Mouse (Mus musculus): Measurements from ENCODE around the gene Snrk.

The Snrk gene

GRCm38 (mm10) chr9:122183074-122183473 is 66.0 kb downstream of the Snrk start:
- no peak for DNase-seq (ENCODE audit: low spot score in 2 of 2)

- DNase-seq (ENCODE audit: low spot score in 2 of 2) = no peak
Measured at GRCm38 (mm10) chr9:122184329-122184728, 67.3 kb downstream of the Snrk start.

GRCm38 (mm10) chr9:122185061-122185460 is 68.0 kb downstream of the Snrk start:
- peak; percentile 70 to 71 for DNase-seq (ENCODE audit: low spot score in 2 of 2)

- DNase-seq (ENCODE audit: low spot score in 2 of 2) = no peak
Measured at GRCm38 (mm10) chr9:122185953-122186352, 68.9 kb downstream of the Snrk start.

GRCm38 (mm10) chr9:122186643-122187226 is 69.7 kb downstream of the Snrk start:
- DNase-seq (ENCODE audit: low spot score in 2 of 2) = no peak

- no peak for DNase-seq (ENCODE audit: low spot score in 2 of 2)
Measured at GRCm38 (mm10) chr9:122187451-122187921, 70.4 kb downstream of the Snrk start.

GRCm38 (mm10) chr9:122188724-122189123 is 71.7 kb downstream of the Snrk start:
- DNase-seq (ENCODE audit: low spot score in 2 of 2) = no peak

- DNase-seq (ENCODE audit: low spot score in 2 of 2) = no peak
Measured at GRCm38 (mm10) chr9:122193361-122193760, 76.3 kb downstream of the Snrk start.

GRCm38 (mm10) chr9:122193823-122194222 is 76.8 kb downstream of the Snrk start:
- DNase-seq (ENCODE audit: low spot score in 2 of 2) = no peak

- DNase-seq (ENCODE audit: low spot score in 2 of 2) = no peak
Measured at GRCm38 (mm10) chr9:122195042-122195682, 78.1 kb downstream of the Snrk start.

- no peak for DNase-seq (ENCODE audit: low spot score in 2 of 2)
Measured at GRCm38 (mm10) chr9:122197021-122197420, 80.0 kb downstream of the Snrk start.

- DNase-seq (ENCODE audit: low spot score in 2 of 2) = no peak
Measured at GRCm38 (mm10) chr9:122198621-122199020, 81.6 kb downstream of the Snrk start.

- DNase-seq (ENCODE audit: low spot score in 2 of 2) = peak; percentile 19
Measured at GRCm38 (mm10) chr9:122199253-122199652, 82.2 kb downstream of the Snrk start.

GRCm38 (mm10) chr9:122204508-122204907 is 87.4 kb downstream of the Snrk start:
- no peak for DNase-seq (ENCODE audit: low spot score in 2 of 2)

- DNase-seq (ENCODE audit: low spot score in 2 of 2) = no peak
Measured at GRCm38 (mm10) chr9:122205543-122206200, 88.6 kb downstream of the Snrk start.

GRCm38 (mm10) chr9:122208311-122208710 is 91.2 kb downstream of the Snrk start:
- no peak for DNase-seq (ENCODE audit: low spot score in 2 of 2)

GRCm38 (mm10) chr9:122215118-122215517 is 98.1 kb downstream of the Snrk start:
- no peak for DNase-seq (ENCODE audit: low spot score in 2 of 2)

GRCm38 (mm10) chr9:122216945-122217529 is 100.0 kb downstream of the Snrk start:
- no peak for DNase-seq (ENCODE audit: low spot score in 2 of 2)

Data from frontal cortex, postnatal 25 days (tissue).